Comparison of ENCODE assay signal across 9 mouse cellular contexts in the genomic region with DNA sequence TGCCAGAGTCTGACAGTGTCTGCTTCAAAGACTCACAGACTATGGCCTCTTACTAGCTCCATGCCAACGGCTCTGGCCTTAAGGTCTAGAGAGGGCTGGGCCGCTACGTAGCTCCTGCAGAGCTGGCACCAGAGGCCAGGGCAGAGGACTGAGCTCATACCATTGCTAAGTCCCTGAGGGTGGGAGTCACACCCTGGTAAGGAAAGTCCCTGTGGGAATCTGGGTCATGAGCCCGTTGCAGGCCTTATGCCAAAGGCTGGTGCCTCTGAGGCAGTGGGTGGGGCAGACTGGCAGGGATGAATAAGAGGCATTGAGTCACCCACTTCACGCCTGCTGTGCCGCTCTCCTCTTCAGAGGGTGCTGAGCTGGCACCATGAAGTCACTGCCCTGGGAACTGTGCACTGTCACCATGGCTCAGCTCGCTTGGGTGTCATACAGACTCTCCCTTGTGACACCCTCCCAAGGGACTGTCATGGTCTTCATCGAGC. TPM values are rescaled to one million over a fixed set of nuclear protein-coding genes. Genes with fewer than 3 reads are reported as not detected.
DNase-seq lines count a peak whose midpoint lies in the region; ATAC-seq and TF ChIP-seq lines count a peak whose summit lies in the region.
"Had no signal": no experiment of that assay in that cellular context is flagged by ENCODE, and none has a peak within 500 bp of the region (broad histone marks: within the 10 kb centered on the region; RNA-seq: fewer than 3 reads in every experiment).

No protein-coding gene starts in this region.

- H3K36me3 ChIP-seq in heart, embryonic 10.5 days: peaks cover 54% of the 10 kb centered on the region
- no peaks in the 10 kb centered on the region for H3K36me3 ChIP-seq in stomach, postnatal 0 days (ENCODE audit: control insufficient read depth, insufficient read depth, low read length)

- no peak overlapping the region; the same call in 1 of the 2 replicates for H3K9ac ChIP-seq in stomach, postnatal 0 days (ENCODE audit: low read length)
- H3K9ac ChIP-seq: midbrain, embryonic 12.5 days had no signal

- no peak overlapping the region for H3K4me3 ChIP-seq in heart, embryonic 10.5 days
- H3K4me3 ChIP-seq in stomach, postnatal 0 days (ENCODE audit: low read depth, low read length): no peak overlapping the region
- H3K4me3 ChIP-seq: midbrain, embryonic 12.5 days had no signal

- H3K27me3 ChIP-seq in heart, embryonic 10.5 days (ENCODE audit: insufficient read depth, poor library complexity, severe bottlenecking): no peaks in the 10 kb centered on the region
- H3K27me3 ChIP-seq in stomach, postnatal 0 days (ENCODE audit: control insufficient read depth, insufficient read depth, low read length): no peaks in the 10 kb centered on the region
- H3K27me3 ChIP-seq: midbrain, embryonic 12.5 days had no signal

- peak; percentile 40 for DNase-seq in heart, postnatal 4 days
- DNase-seq in heart, embryonic 10.5 days (ENCODE audit: low spot score): no peak
- peak; percentile 63 to 73 for DNase-seq in B cell, adult 2 months
- peak; percentile 81 to 91 for DNase-seq in adrenal gland, postnatal 36 days
- peak; percentile 73 to 76 for DNase-seq in left cerebral cortex, postnatal 36 days (ENCODE audit: low spot score in 2 of 2)
- peak; percentile 68 for DNase-seq in stomach, postnatal 0 days (ENCODE audit: low spot score)
- no peak for DNase-seq in testis, postnatal 14 days (ENCODE audit: low spot score)
- DNase-seq in urinary bladder, postnatal 4 days (ENCODE audit: low spot score in 2 of 2): no peak

- ATAC-seq in stomach, postnatal 0 days (ENCODE audit: low FRiP score, low TSS enrichment): peak; percentile 83

- peak; percentile 66 for TF ChIP-seq EP300 in stomach, postnatal 0 days (optimal IDR thresholded peaks at IDR 0.05)

- H3K9me3 ChIP-seq in heart, embryonic 10.5 days: 0 out of 2 replicates have a peak, but pooled peaks cover 3% of the 10 kb centered on the region
- no peaks in the 10 kb centered on the region for H3K9me3 ChIP-seq in stomach, postnatal 0 days (ENCODE audit: control insufficient read depth, low read length)

- no peak overlapping the region for H3K27ac ChIP-seq in heart, embryonic 10.5 days
- peak overlapping the region; percentile 30; the same call in 1 of the 2 replicates for H3K27ac ChIP-seq in stomach, postnatal 0 days (replicated peaks)
- H3K27ac ChIP-seq: midbrain, embryonic 12.5 days had no signal

- TF ChIP-seq CTCF in stomach, postnatal 0 days (IDR thresholded peaks at IDR 0.05; ENCODE audit: low read depth): no peak

- WGBS in heart, embryonic 10.5 days: 89% methylated on average over 8 of the region's 8 CpGs
- WGBS in stomach, postnatal 0 days: 61% methylated on average over 8 of the region's 8 CpGs

- intact Hi-C loops in left cerebral cortex, postnatal 36 days (cut with DNase I): no loop called here

- H3K4me2 ChIP-seq in stomach, postnatal 0 days (replicated peaks; ENCODE audit: low read depth): no peak overlapping the region
- H3K4me2 ChIP-seq: midbrain, embryonic 12.5 days had no signal

- peaks cover 22% of the 10 kb centered on the region for H3K4me1 ChIP-seq in heart, embryonic 10.5 days
- no peaks in the 10 kb centered on the region for H3K4me1 ChIP-seq in stomach, postnatal 0 days (replicated peaks; ENCODE audit: control insufficient read depth, insufficient read depth)
- H3K4me1 ChIP-seq: midbrain, embryonic 12.5 days had no signal

RNA-seq across cellular contexts. Expression of gene Sfn, which starts 12.3 kb away (rescaled TPM):
- 1 to 10 TPM; 1.3 to 1.4 TPM for total RNA-seq in heart, postnatal 4 days (2021)
- polyA plus RNA-seq in heart, embryonic 10.5 days (2016; fragmentation: Nextera tagmentation; extraction: Ambion mirVana): 4.3 and 12.9 TPM in 2 replicates
- total RNA-seq in adrenal gland, postnatal 36 days (2021): 1 to 10 TPM; 1.2 to 1.4 TPM
- total RNA-seq in left cerebral cortex, postnatal 36 days (2021): 1 to 10 TPM; 1.9 to 2.5 TPM
- 355 and 371 TPM in 2 replicates for polyA plus RNA-seq in stomach, postnatal 0 days (2015; fragmentation: Nextera tagmentation; extraction: Ambion mirVana)

RNA-seq across cellular contexts. Expression of gene Gpn2, which starts 30.2 kb away (rescaled TPM):
- total RNA-seq in heart, postnatal 4 days (2021): 10 to 100 TPM; 11.0 to 11.1 TPM
- polyA plus RNA-seq in heart, embryonic 10.5 days (2016; fragmentation: Nextera tagmentation; extraction: Ambion mirVana): 18.2 and 22.1 TPM in 2 replicates
- 10 to 100 TPM; 16.4 to 21.4 TPM for total RNA-seq in adrenal gland, postnatal 36 days (2021)
- 10 to 100 TPM in 1 of 2 experiments, 1 to 10 TPM in 1; 9.5 to 10.7 TPM for total RNA-seq in left cerebral cortex, postnatal 36 days (2021)
- polyA plus RNA-seq in stomach, postnatal 0 days (2015; fragmentation: Nextera tagmentation; extraction: Ambion mirVana): 13.9 and 14.8 TPM in 2 replicates

RNA-seq across cellular contexts. Expression of gene Zdhhc18, which starts 35.6 kb away (rescaled TPM):
- total RNA-seq in heart, postnatal 4 days (2021): 10 to 100 TPM; 21.4 to 22.1 TPM
- 1.6 and 2.9 TPM in 2 replicates for polyA plus RNA-seq in heart, embryonic 10.5 days (2016; fragmentation: Nextera tagmentation; extraction: Ambion mirVana)
- 10 to 100 TPM; 15.2 to 24.9 TPM for total RNA-seq in adrenal gland, postnatal 36 days (2021)
- 10 to 100 TPM; 37.6 to 40.6 TPM for total RNA-seq in left cerebral cortex, postnatal 36 days (2021)
- polyA plus RNA-seq in stomach, postnatal 0 days (2015; fragmentation: Nextera tagmentation; extraction: Ambion mirVana): 1.6 and 3.6 TPM in 2 replicates

RNA-seq across cellular contexts. Expression of gene Gpatch3, which starts 39.8 kb away (rescaled TPM):
- 1 to 10 TPM; 5.2 to 6.0 TPM for total RNA-seq in heart, postnatal 4 days (2021)
- 7.1 and 9.6 TPM in 2 replicates for polyA plus RNA-seq in heart, embryonic 10.5 days (2016; fragmentation: Nextera tagmentation; extraction: Ambion mirVana)
- total RNA-seq in adrenal gland, postnatal 36 days (2021): 1 to 10 TPM; 4.8 to 5.7 TPM
- total RNA-seq in left cerebral cortex, postnatal 36 days (2021): 10 to 100 TPM in 1 of 2 experiments, 1 to 10 TPM in 1; 9.2 to 10.3 TPM
- 3.6 and 3.8 TPM in 2 replicates for polyA plus RNA-seq in stomach, postnatal 0 days (2015; fragmentation: Nextera tagmentation; extraction: Ambion mirVana)

RNA-seq across cellular contexts. Expression of gene Pigv, which starts 58.1 kb away (rescaled TPM):
- total RNA-seq in heart, postnatal 4 days (2021): 10 to 100 TPM in 1 of 2 experiments, 1 to 10 TPM in 1; 9.8 to 12.0 TPM
- polyA plus RNA-seq in heart, embryonic 10.5 days (2016; fragmentation: Nextera tagmentation; extraction: Ambion mirVana): 15.2 and 16.4 TPM in 2 replicates
- total RNA-seq in adrenal gland, postnatal 36 days (2021): 10 to 100 TPM; 17.7 to 20.8 TPM
- total RNA-seq in left cerebral cortex, postnatal 36 days (2021): 1 to 10 TPM; 8.3 to 9.6 TPM
- 11.5 and 13.0 TPM in 2 replicates for polyA plus RNA-seq in stomach, postnatal 0 days (2015; fragmentation: Nextera tagmentation; extraction: Ambion mirVana)

Comparison
In these comparisons a context has a peak if more than half of its experiments do, and no peak if none do; other contexts are left out.
1. DNase-seq: peak in heart, postnatal 4 days (single experiment), B cell, adult 2 months (2 of 2), adrenal gland, postnatal 36 days (2 of 2), left cerebral cortex, postnatal 36 days (2 of 2) and stomach, postnatal 0 days (single experiment); none in heart, embryonic 10.5 days (single experiment), testis, postnatal 14 days (single experiment) and urinary bladder, postnatal 4 days (0 of 2).